Mouse (Mus musculus) testis, adult 2 months (tissue): Measurements from ENCODE around the gene Ccdc163. TPM values are rescaled to one million over a fixed set of nuclear protein-coding genes. Genes with fewer than 3 reads are reported as not detected.

Experiments
- H3K27ac ChIP-seq: fragments of 200-500 bp; 2 replicates; pipeline ENCODE4 v1.5.1; 2012; ENCODE audit warnings: low read depth, low read length; ENCODE audit not compliant: control insufficient read depth, insufficient read depth
- H3K27me3 ChIP-seq: fragments of 200-500 bp; 2 replicates; pipeline ENCODE4 v1.6.1; 2012; ENCODE audit warnings: mild to moderate bottlenecking, low read length, moderate library complexity; ENCODE audit not compliant: control insufficient read depth, insufficient read depth
- H3K36me3 ChIP-seq: fragments of 200-500 bp; 2 replicates; pipeline ENCODE4 v1.6.1; 2012; ENCODE audit warnings: mild to moderate bottlenecking, low read length; ENCODE audit not compliant: control insufficient read depth, insufficient read depth
- H3K4me1 ChIP-seq: fragments of 200-500 bp; 2 replicates; pipeline ENCODE4 v1.6.1; 2012; ENCODE audit warnings: low read length; ENCODE audit not compliant: control insufficient read depth, insufficient read depth
- H3K4me3 ChIP-seq: fragments of 200-500 bp; 2 replicates; pipeline ENCODE4 v1.5.1; 2012; ENCODE audit warnings: low read depth, mild to moderate bottlenecking, low read length, moderate library complexity, mixed read lengths; ENCODE audit not compliant: control insufficient read depth
- CTCF ChIP-seq: fragments of 200-500 bp; IDR thresholded peaks from 2 replicates; pipeline ENCODE4 v1.5.1; 2012; ENCODE audit warnings: low read depth, mild to moderate bottlenecking, inconsistent platforms, low read length, moderate library complexity; ENCODE audit not compliant: control insufficient read depth, insufficient read depth, insufficient replicate concordance
- POLR2A ChIP-seq: fragments of 200-500 bp; IDR thresholded peaks from 2 replicates; pipeline ENCODE4 v1.6.1; 2012; ENCODE audit warnings: low read depth, mild to moderate bottlenecking, inconsistent platforms, low read length, moderate library complexity; ENCODE audit not compliant: control insufficient read depth
- polyA plus RNA-seq: library from polyadenylated mRNA; depleted of rRNA; stranded (reverse); fragments of >200 nt; gene quantifications from 2 replicates; pipeline ENCODE4 v1.2.3, GENCODE M21; 2012; rRNA removed

Gene Ccdc163
- polyA plus RNA-seq, 1 experiment = 214 TPM

GRCm38 (mm10) chr4:116794273-116794672 lies 86.0 kb downstream of the Ccdc163 start:
- Histone ChIP-seq H3K4me1 (no peaks in the 10 kb centered on the region), H3K27ac (no peak overlapping the region), H3K36me3 (no peaks in the 10 kb centered on the region), H3K4me3 (no peak overlapping the region), H3K27me3 (no peaks in the 10 kb centered on the region)
- TF ChIP-seq POLR2A = no peak
- TF ChIP-seq CTCF = no peak

DNA sequence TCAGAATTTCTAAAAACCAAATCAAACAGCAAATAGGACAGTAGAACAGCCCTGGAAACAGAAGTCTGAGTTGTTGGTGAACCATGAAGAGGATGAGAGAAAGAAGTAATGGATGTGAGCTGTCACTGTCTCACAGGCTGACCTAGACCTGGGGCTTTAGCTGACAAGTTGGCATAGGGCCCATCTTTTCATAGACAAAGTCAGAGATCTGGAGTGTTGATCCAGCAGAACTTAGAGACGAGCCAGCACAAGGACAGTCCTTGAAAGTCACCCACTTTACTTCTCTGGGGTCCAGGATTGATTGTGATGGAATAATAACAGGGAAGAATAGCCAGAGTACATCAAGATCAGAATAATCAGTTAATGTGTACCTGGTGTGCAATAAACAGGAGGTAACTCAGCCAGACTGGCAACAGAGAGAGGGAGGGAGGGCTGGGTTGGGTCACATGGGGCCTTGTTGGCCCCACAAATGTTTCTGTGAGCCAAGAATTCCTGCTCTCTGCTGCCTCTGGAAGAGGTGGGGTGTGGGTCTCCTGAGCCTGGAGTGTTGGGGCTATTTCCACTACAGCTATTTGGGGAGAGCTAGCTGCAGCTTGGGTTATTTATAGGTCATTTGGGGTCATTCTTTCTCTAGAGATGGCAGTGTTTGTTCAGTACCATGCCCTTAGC lies 88.3 kb downstream of the Ccdc163 start:
- TF ChIP-seq POLR2A (no peak), CTCF (no peak)

DNA sequence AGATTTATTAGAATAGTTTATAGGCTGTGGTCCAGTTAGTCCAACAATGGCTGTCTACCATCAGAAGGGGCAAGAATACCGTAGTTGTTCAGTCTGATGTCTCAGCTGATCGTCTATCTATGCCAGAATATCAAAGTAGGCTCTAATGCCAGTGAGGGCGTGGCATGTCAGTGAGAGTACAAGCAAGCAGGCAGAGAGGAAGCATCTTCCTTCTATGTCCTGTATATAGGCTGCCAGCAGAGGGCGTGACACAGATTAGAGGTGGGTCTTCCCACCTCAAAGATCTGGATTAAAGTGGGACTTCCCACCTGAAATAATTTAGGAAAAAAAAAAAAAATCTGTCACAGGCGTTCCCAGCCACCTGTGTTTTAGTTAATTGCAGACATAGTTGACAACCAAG lies 91.6 kb downstream of the Ccdc163 start:
- no peak for TF ChIP-seq POLR2A

More for the DNA sequence above, 88.3 kb downstream of the Ccdc163 start:
- Histone ChIP-seq H3K4me1 (no peaks in the 10 kb centered on the region), H3K36me3 (no peaks in the 10 kb centered on the region), H3K27ac (0 out of 2 replicates have a peak overlapping the region, but pooled peaks have one; percentile 26), H3K27me3 (no peaks in the 10 kb centered on the region), H3K4me3 (no peak overlapping the region)

More for the DNA sequence above, 91.6 kb downstream of the Ccdc163 start:
- Histone ChIP-seq H3K4me3 (no peak overlapping the region), H3K27me3 (no peaks in the 10 kb centered on the region), H3K27ac (no peak overlapping the region), H3K4me1 (no peaks in the 10 kb centered on the region), H3K36me3 (no peaks in the 10 kb centered on the region)

Other genes with a start within 250 kb of the Ccdc163 start
- gene Mast2, start 244.3 kb upstream of the Ccdc163 start, polyA plus RNA-seq = 102 and 107 TPM in 2 replicates
- gene Ipp, start 201.0 kb upstream of the Ccdc163 start, polyA plus RNA-seq = 6.6 and 9.6 TPM in 2 replicates
- gene Tmem69, start 152.6 kb upstream of the Ccdc163 start, polyA plus RNA-seq = 4.5 and 5.7 TPM in 2 replicates
- 38.8 and 39.9 TPM in 2 replicates for gene Gpbp1l1, start 150.9 kb upstream of the Ccdc163 start, polyA plus RNA-seq
- gene Ccdc17, start 111.9 kb upstream of the Ccdc163 start, polyA plus RNA-seq = 3.0 and 3.9 TPM in 2 replicates
- 110 and 149 TPM in 2 replicates for gene Nasp, start 80.6 kb upstream of the Ccdc163 start, polyA plus RNA-seq
- 103 and 109 TPM in 2 replicates for gene Akr1a1, start 56.8 kb upstream of the Ccdc163 start, polyA plus RNA-seq
- gene Prdx1, start 23.0 kb upstream of the Ccdc163 start, polyA plus RNA-seq = 62.2 and 77.9 TPM in 2 replicates
- gene Mmachc, start 103 bp upstream of the Ccdc163 start, polyA plus RNA-seq = 24.9 and 26.8 TPM in 2 replicates
- 33.0 and 35.0 TPM in 2 replicates for gene Tesk2, start 12.4 kb downstream of the Ccdc163 start, polyA plus RNA-seq
- 30.9 and 35.0 TPM in 2 replicates for gene Toe1, start 99.1 kb downstream of the Ccdc163 start, polyA plus RNA-seq
- gene Mutyh, start 99.2 kb downstream of the Ccdc163 start, polyA plus RNA-seq = 5.7 and 6.2 TPM in 2 replicates
- 2.0 and 3.5 TPM in 2 replicates for gene Hpdl, start 113.2 kb downstream of the Ccdc163 start, polyA plus RNA-seq
- 3.7 and 4.7 TPM in 2 replicates for gene Zswim5, start 168.9 kb downstream of the Ccdc163 start, polyA plus RNA-seq